Mouse (Mus musculus) olfactory bulb, adult 2 months (tissue): ENCODE measurements around the gene Vasp. TPM values are rescaled to one million over a fixed set of nuclear protein-coding genes. Genes with fewer than 3 reads are reported as not detected.

Experiments
- H3K27ac ChIP-seq: fragments of 200-500 bp; 2 replicates; pipeline ENCODE4 v1.5.1; 2012; ENCODE audit warnings: low read depth, low read length; ENCODE audit not compliant: insufficient read depth
- H3K4me1 ChIP-seq: fragments of 200-500 bp; 2 replicates; pipeline ENCODE4 v1.6.1; 2012; ENCODE audit warnings: low read length; ENCODE audit not compliant: control insufficient read depth, insufficient read depth
- H3K4me3 ChIP-seq: fragments of 200-500 bp; 2 replicates; pipeline ENCODE4 v1.5.1; 2012; ENCODE audit warnings: mild to moderate bottlenecking, low read depth, low read length, moderate library complexity; ENCODE audit not compliant: insufficient read depth
- CTCF ChIP-seq: fragments of 200-500 bp; IDR thresholded peaks from 2 replicates; pipeline ENCODE4 v1.5.1; 2012; ENCODE audit warnings: low read depth, mild to moderate bottlenecking, low read length, moderate library complexity; ENCODE audit not compliant: insufficient read depth
- POLR2A ChIP-seq: fragments of 200-500 bp; IDR thresholded peaks from 2 replicates; pipeline ENCODE4 v1.6.1; 2012; ENCODE audit warnings: mild to moderate bottlenecking, low read depth, low read length, moderate library complexity; ENCODE audit not compliant: insufficient read depth
- WGBS: fragments of 180-500 bp; shearing (Covaris S2); methylation state at CpG from one replicate; pipeline ENCODE4 v1.1.7; 2018; 5-methylcytosine and 5-hydroxymethylcytosine counted together
- polyA plus RNA-seq: library from polyadenylated mRNA; stranded (reverse); fragments of >200 nt; gene quantifications from 2 replicates; pipeline ENCODE4 v1.2.4, GENCODE M21; 2012; ENCODE audit warnings: low replicate concordance; ENCODE audit not compliant: missing spikeins, insufficient read depth, insufficient read length

The Vasp gene
- polyA plus RNA-seq, 1 experiment: not detected

GRCm38 (mm10) chr7:19279581-19280114 is 8.0 kb upstream of the Vasp start, which contains the start of gene Ppm1n:
TSS of gene Ppm1n (minus strand) at chr7:19280064.
- 0 out of 2 replicates have a peak within 1 kb of the TSS, but pooled peaks have one; percentile 21 for H3K4me3 ChIP-seq
- no peak for TF ChIP-seq POLR2A
- no peak for TF ChIP-seq CTCF
- WGBS: 3% methylated on average over 46 of the region's 46 CpGs

GRCm38 (mm10) chr7:19279052-19279451 is 7.4 kb upstream of the Vasp start:
- no peak overlapping the region for H3K27ac ChIP-seq
- H3K4me1 ChIP-seq: peaks cover 12% of the 10 kb centered on the region
- TF ChIP-seq CTCF (no peak), POLR2A (no peak)
- WGBS: 7% methylated on average over 34 of the region's 34 CpGs
- H3K4me3 ChIP-seq: 0 out of 2 replicates have a peak overlapping the region, but pooled peaks have one; percentile 21

More at GRCm38 (mm10) chr7:19279581-19280114, 8.0 kb upstream of the Vasp start, which contains the start of gene Ppm1n:
- peaks cover 12% of the 10 kb centered on the region for H3K4me1 ChIP-seq
- H3K27ac ChIP-seq: no peak within 1 kb of the TSS

GRCm38 (mm10) chr7:19276253-19276652 is 4.6 kb upstream of the Vasp start:
- H3K27ac ChIP-seq: no peak overlapping the region
- TF ChIP-seq POLR2A (no peak), CTCF (no peak)
- no peak overlapping the region for H3K4me3 ChIP-seq
- peaks cover 7% of the 10 kb centered on the region for H3K4me1 ChIP-seq
- WGBS: 54% methylated on average over 4 of the region's 4 CpGs

GRCm38 (mm10) chr7:19272173-19272764 is 652 bp upstream of the Vasp start:
- no peak for TF ChIP-seq POLR2A
- TF ChIP-seq CTCF: no peak
- under 1% methylated on average over 35 of the region's 36 CpGs for WGBS
- H3K4me3 ChIP-seq: peak overlapping the region; percentile 90
- peaks cover 18% of the 10 kb centered on the region for H3K4me1 ChIP-seq
- H3K27ac ChIP-seq: 0 out of 2 replicates have a peak overlapping the region, but pooled peaks have one; percentile 63

- whole genome bisulfite sequencing: 3% methylated on average over 19 of the region's 21 CpGs
- no peak for TF ChIP-seq POLR2A
- TF ChIP-seq CTCF: no peak
- Histone ChIP-seq H3K4me1 (peaks cover 22% of the 10 kb centered on the region), H3K27ac (no peak overlapping the region), H3K4me3 (peak overlapping the region; percentile 90)
Observed at GRCm38 (mm10) chr7:19270509-19271237, 944 bp downstream of the Vasp start.

- Histone ChIP-seq H3K4me3 (peak overlapping the region; percentile 19), H3K27ac (0 out of 2 replicates have a peak overlapping the region, but pooled peaks have one; percentile 36), H3K4me1 (peaks cover 22% of the 10 kb centered on the region)
- TF ChIP-seq CTCF (no peak), POLR2A (no peak)
- 7% methylated on average over 19 of the region's 19 CpGs for WGBS
Observed at GRCm38 (mm10) chr7:19269721-19270441, 1.7 kb downstream of the Vasp start.

GRCm38 (mm10) chr7:19268993-19269681 is 2.5 kb downstream of the Vasp start:
- TF ChIP-seq POLR2A (no peak), CTCF (no peak)
- WGBS: 46% methylated on average over 10 of the region's 10 CpGs
- peak overlapping the region; percentile 19 for H3K4me3 ChIP-seq
- peaks cover 22% of the 10 kb centered on the region for H3K4me1 ChIP-seq
- 0 out of 2 replicates have a peak overlapping the region, but pooled peaks have one; percentile 36 for H3K27ac ChIP-seq

- H3K4me3 ChIP-seq: no peak overlapping the region
- no peak for TF ChIP-seq POLR2A
- no peak for TF ChIP-seq CTCF
- 78% methylated on average over 10 of the region's 10 CpGs for WGBS
- no peak overlapping the region for H3K27ac ChIP-seq
- peaks cover 22% of the 10 kb centered on the region for H3K4me1 ChIP-seq
Observed at GRCm38 (mm10) chr7:19267051-19267450, 4.6 kb downstream of the Vasp start.
